Mouse (Mus musculus) ES-Bruce4 (cell line): Measurements from ENCODE around the gene Ism1. TPM values are rescaled to one million over a fixed set of nuclear protein-coding genes. Genes with fewer than 3 reads are reported as not detected.

Experiments used
- H3K27ac ChIP-seq: 2 replicates; pipeline ENCODE4 v1.5.1; 2012; ENCODE audit warnings: low read length, inconsistent platforms; ENCODE audit not compliant: insufficient read depth
- H3K27me3 ChIP-seq: 2 replicates; pipeline ENCODE4 v1.6.1; 2012; ENCODE audit warnings: mild to moderate bottlenecking, low read length, inconsistent platforms; ENCODE audit not compliant: control insufficient read depth, poor library complexity, insufficient read depth, severe bottlenecking
- H3K36me3 ChIP-seq: 2 replicates; pipeline ENCODE4 v1.6.1; 2012; ENCODE audit warnings: inconsistent platforms, mild to moderate bottlenecking, low read length, moderate library complexity; ENCODE audit not compliant: control insufficient read depth, poor library complexity, insufficient read depth, severe bottlenecking
- H3K4me1 ChIP-seq: one replicate; pipeline ENCODE4 v1.8.1; 2011; ENCODE audit warnings: low read length; ENCODE audit not compliant: control insufficient read depth, insufficient read depth
- H3K4me3 ChIP-seq: 2 replicates; pipeline ENCODE4 v1.5.1; 2011; ENCODE audit warnings: low read depth, mild to moderate bottlenecking, low read length
- H3K9ac ChIP-seq: 2 replicates; pipeline ENCODE4 v1.6.1; 2012; ENCODE audit warnings: low read depth, mild to moderate bottlenecking, inconsistent platforms; ENCODE audit not compliant: poor library complexity, severe bottlenecking
- H3K9me3 ChIP-seq: replicated peaks from 2 replicates; pipeline ENCODE4 v1.6.1; 2012; ENCODE audit warnings: mild to moderate bottlenecking, low read length, inconsistent platforms; ENCODE audit not compliant: control insufficient read depth, poor library complexity, insufficient read depth, severe bottlenecking
- CTCF ChIP-seq: IDR thresholded peaks from one replicate; pipeline ENCODE4 v1.8.1; 2011; ENCODE audit warnings: low read depth, low read length
- EP300 ChIP-seq: IDR thresholded peaks from 2 replicates; pipeline ENCODE4 v1.6.1; 2011; ENCODE audit warnings: low read depth, low read length; ENCODE audit not compliant: insufficient read depth
- POLR2A ChIP-seq: IDR thresholded peaks from one replicate; pipeline ENCODE4 v1.8.1; 2011; ENCODE audit warnings: low read length; ENCODE audit not compliant: insufficient read depth
- polyA plus RNA-seq: library from polyadenylated mRNA; stranded (reverse); fragments of >200 nt; gene quantifications from 2 replicates; pipeline ENCODE4 v1.2.4, GENCODE M21; 2011; ENCODE audit warnings: low read depth; ENCODE audit not compliant: missing spikeins, insufficient read depth, insufficient read length

Ism1 gene
- polyA plus RNA-seq, 1 experiment, result not detected

GRCm38 (mm10) chr2:139649518-139649917 lies 28.5 kb upstream of the Ism1 start:
- Histone ChIP-seq H3K9me3 (no peaks in the 10 kb centered on the region), H3K4me1 (no peaks in the 10 kb centered on the region), H3K36me3 (no peaks in the 10 kb centered on the region), H3K4me3 (no peak overlapping the region), H3K9ac (no peak overlapping the region), H3K27me3 (no peaks in the 10 kb centered on the region), H3K27ac (no peak overlapping the region)
- no peak for TF ChIP-seq CTCF
- no peak for TF ChIP-seq EP300
- no peak for TF ChIP-seq POLR2A

GRCm38 (mm10) chr2:139656750-139657149 lies 21.2 kb upstream of the Ism1 start:
- Histone ChIP-seq H3K27ac (no peak overlapping the region), H3K4me3 (no peak overlapping the region), H3K9me3 (no peaks in the 10 kb centered on the region), H3K27me3 (no peaks in the 10 kb centered on the region), H3K4me1 (no peaks in the 10 kb centered on the region), H3K36me3 (no peaks in the 10 kb centered on the region), H3K9ac (no peak overlapping the region)
- TF ChIP-seq EP300, result no peak
- TF ChIP-seq CTCF, result no peak
- TF ChIP-seq POLR2A, result no peak

- Histone ChIP-seq H3K4me3 (no peak overlapping the region), H3K27me3 (peaks cover 11% of the 10 kb centered on the region), H3K36me3 (no peaks in the 10 kb centered on the region), H3K9ac (no peak overlapping the region), H3K4me1 (no peaks in the 10 kb centered on the region), H3K27ac (no peak overlapping the region), H3K9me3 (no peaks in the 10 kb centered on the region)
- TF ChIP-seq POLR2A (no peak), CTCF (no peak), EP300 (no peak)
These were observed 6.1 kb upstream of the Ism1 start for GRCm38 (mm10) chr2:139671838-139672237.

GRCm38 (mm10) chr2:139672371-139672770 lies 5.6 kb upstream of the Ism1 start:
- Histone ChIP-seq H3K4me3 (no peak overlapping the region), H3K36me3 (no peaks in the 10 kb centered on the region), H3K9ac (no peak overlapping the region), H3K27ac (no peak overlapping the region), H3K9me3 (no peaks in the 10 kb centered on the region), H3K4me1 (no peaks in the 10 kb centered on the region), H3K27me3 (peaks cover 11% of the 10 kb centered on the region)
- no peak for TF ChIP-seq EP300
- no peak for TF ChIP-seq POLR2A
- no peak for TF ChIP-seq CTCF

- Histone ChIP-seq H3K9ac (peak overlapping the region; percentile 75), H3K9me3 (no peaks in the 10 kb centered on the region), H3K4me1 (no peaks in the 10 kb centered on the region), H3K27ac (no peak overlapping the region), H3K4me3 (peak overlapping the region; percentile 70), H3K36me3 (no peaks in the 10 kb centered on the region), H3K27me3 (peaks cover 11% of the 10 kb centered on the region)
- TF ChIP-seq EP300 (no peak), POLR2A (no peak), CTCF (peak; percentile 4)
These were observed 764 bp upstream of the Ism1 start for GRCm38 (mm10) chr2:139677065-139677762.

GRCm38 (mm10) chr2:139678275-139679140 lies 530 bp downstream of the Ism1 start:
- H3K36me3 ChIP-seq, result no peaks in the 10 kb centered on the region

More at GRCm38 (mm10) chr2:139678275-139679140, 530 bp downstream of the Ism1 start:
- peak overlapping the region; percentile 75 for H3K9ac ChIP-seq
- no peaks in the 10 kb centered on the region for H3K9me3 ChIP-seq
- peaks cover 11% of the 10 kb centered on the region for H3K27me3 ChIP-seq
- H3K4me1 ChIP-seq, result no peaks in the 10 kb centered on the region
- peak overlapping the region; percentile 70 for H3K4me3 ChIP-seq
- no peak for TF ChIP-seq CTCF
- H3K27ac ChIP-seq, result no peak overlapping the region
